Mouse (Mus musculus): ENCODE measurements around the gene Sfxn3. TPM values are rescaled to one million over a fixed set of nuclear protein-coding genes. Genes with fewer than 3 reads are reported as not detected.
A peak's percentile ranks its signal among the peaks of the same experiment; 100 is the strongest.

Sfxn3 gene
- polyA plus RNA-seq, 1 experiment from 2014 or later: 26.0 TPM

DNA sequence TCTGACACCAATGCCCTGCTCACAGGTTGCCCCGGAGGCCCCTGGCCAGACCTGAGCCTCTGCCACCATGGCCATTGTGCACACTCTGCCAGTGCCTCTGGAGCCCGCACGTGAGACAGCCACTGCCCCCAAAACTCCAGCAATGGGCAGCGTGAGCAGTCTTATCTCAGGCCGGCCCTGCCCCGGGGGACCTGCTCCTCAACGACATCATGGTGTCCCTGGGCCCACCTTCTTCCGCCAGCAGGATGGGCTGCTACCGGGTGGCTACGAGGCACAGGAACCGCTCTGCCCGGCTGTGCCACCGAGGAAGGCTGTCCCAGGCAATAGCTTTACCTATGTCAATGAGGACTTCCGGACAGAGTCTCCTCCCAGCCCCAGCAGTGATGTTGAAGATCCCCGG is 25.9 kb upstream of the Sfxn3 start:
- Histone ChIP-seq H3K4me3 (no peak overlapping the region), H3K27me3 (no peaks in the 10 kb centered on the region), H3K4me1 (peaks cover 46% of the 10 kb centered on the region), H3K9ac (peak overlapping the region; percentile 35; the same call in 1 of the 2 replicates), H3K36me3 (peaks cover 53% of the 10 kb centered on the region), H3K27ac (no peak overlapping the region), H3K4me2 (replicated peaks) (peak overlapping the region; percentile 91; the same call in 1 of the 2 replicates), H3K9me3 (no peaks in the 10 kb centered on the region)
- WGBS: 91% methylated on average over 15 of the region's 15 CpGs
- ATAC-seq (ENCODE audit: low FRiP score, low read depth): no peak

DNA sequence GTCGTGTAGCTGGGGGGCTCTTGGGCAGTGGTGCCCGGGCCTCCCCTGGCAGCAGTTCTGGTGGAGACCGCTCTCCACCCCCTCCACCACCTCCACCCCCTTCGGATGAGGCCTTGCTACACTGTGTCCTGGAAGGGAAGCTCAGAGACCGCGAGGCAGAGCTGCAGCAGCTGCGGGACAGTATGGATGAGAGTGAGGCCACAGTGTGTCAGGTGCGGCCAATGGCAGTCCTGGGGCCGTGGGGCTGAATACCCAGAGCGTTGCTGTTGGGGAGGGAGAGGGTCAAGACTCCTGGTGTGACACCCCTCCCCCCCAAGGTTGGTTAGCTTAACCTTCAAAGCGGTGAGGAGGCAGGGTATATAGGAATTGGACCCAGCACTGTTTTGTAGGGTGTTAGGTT is 23.3 kb upstream of the Sfxn3 start:
- Histone ChIP-seq H3K4me2 (replicated peaks) (no peak overlapping the region), H3K4me1 (peaks cover 47% of the 10 kb centered on the region), H3K27ac (no peak overlapping the region), H3K27me3 (no peaks in the 10 kb centered on the region), H3K9me3 (no peaks in the 10 kb centered on the region), H3K9ac (no peak overlapping the region), H3K36me3 (peaks cover 79% of the 10 kb centered on the region), H3K4me3 (no peak overlapping the region)
- ATAC-seq (ENCODE audit: low FRiP score, low read depth): no peak
- 89% methylated on average over 11 of the region's 11 CpGs for WGBS

GRCm38 (mm10) chr19:45024775-45025174 is 22.5 kb upstream of the Sfxn3 start:
- ATAC-seq (ENCODE audit: low FRiP score, low read depth): no peak
- H3K9ac ChIP-seq: no peak overlapping the region
- no peaks in the 10 kb centered on the region for H3K27me3 ChIP-seq
- no peak overlapping the region for H3K4me2 ChIP-seq (replicated peaks)
- H3K9me3 ChIP-seq: no peaks in the 10 kb centered on the region
- no peak overlapping the region for H3K4me3 ChIP-seq
- WGBS: 91% methylated on average over 20 of the region's 20 CpGs
- H3K4me1 ChIP-seq: peaks cover 39% of the 10 kb centered on the region
- H3K36me3 ChIP-seq: peaks cover 79% of the 10 kb centered on the region
- no peak overlapping the region for H3K27ac ChIP-seq

DNA sequence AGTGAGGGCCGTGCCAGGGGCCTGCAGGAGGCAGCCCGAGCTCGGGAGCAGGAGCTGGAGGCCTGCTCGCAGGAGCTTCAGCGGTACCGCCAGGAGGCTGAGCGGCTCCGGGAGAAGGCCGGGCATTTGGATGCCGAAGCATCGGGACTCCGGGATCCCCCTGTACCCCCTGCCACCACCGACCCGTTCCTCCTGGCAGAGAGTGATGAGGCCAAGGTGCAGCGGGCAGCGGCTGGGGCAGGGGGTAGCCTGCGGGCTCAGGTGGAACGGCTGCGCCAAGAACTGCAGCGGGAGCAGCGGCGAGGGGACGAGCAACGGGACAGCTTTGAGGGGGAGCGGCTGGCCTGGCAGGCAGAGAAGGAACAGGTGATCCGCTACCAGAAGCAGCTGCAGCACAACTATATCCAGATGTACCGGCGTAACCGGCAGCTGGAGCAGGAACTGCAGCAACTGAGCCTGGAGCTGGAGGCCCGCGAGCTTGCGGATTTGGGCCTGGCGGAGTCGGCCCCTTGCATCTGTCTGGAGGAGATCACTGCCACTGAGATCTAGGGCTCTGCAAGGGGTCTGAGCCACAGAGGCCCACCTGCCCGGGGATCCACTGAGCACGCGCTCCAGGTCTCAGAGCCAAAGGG is 21.2 kb upstream of the Sfxn3 start:
- Histone ChIP-seq H3K36me3 (peaks cover 74% of the 10 kb centered on the region), H3K27ac (0 out of 2 replicates have a peak overlapping the region, but pooled peaks have one; percentile 22), H3K9ac (no peak overlapping the region), H3K27me3 (no peaks in the 10 kb centered on the region), H3K4me3 (no peak overlapping the region), H3K4me2 (replicated peaks) (no peak overlapping the region), H3K9me3 (no peaks in the 10 kb centered on the region), H3K4me1 (peaks cover 36% of the 10 kb centered on the region)
- no peak for ATAC-seq (ENCODE audit: low FRiP score, low read depth)
- WGBS: 74% methylated on average over 37 of the region's 37 CpGs

GRCm38 (mm10) chr19:45026958-45027670 is 20.2 kb upstream of the Sfxn3 start:
- H3K9ac ChIP-seq: 0 out of 2 replicates have a peak overlapping the region, but pooled peaks have one; percentile 8
- 69% methylated on average over 6 of the region's 6 CpGs for WGBS
- peaks cover 34% of the 10 kb centered on the region for H3K4me1 ChIP-seq
- H3K27ac ChIP-seq: no peak overlapping the region; the same call in 1 of the 2 replicates
- no peaks in the 10 kb centered on the region for H3K27me3 ChIP-seq
- H3K9me3 ChIP-seq: no peaks in the 10 kb centered on the region
- no peak for ATAC-seq (ENCODE audit: low FRiP score, low read depth)
- no peak overlapping the region for H3K4me3 ChIP-seq
- no peak overlapping the region for H3K4me2 ChIP-seq (replicated peaks)
- peaks cover 64% of the 10 kb centered on the region for H3K36me3 ChIP-seq

GRCm38 (mm10) chr19:45027848-45028247 is 19.5 kb upstream of the Sfxn3 start:
- Histone ChIP-seq H3K36me3 (peaks cover 57% of the 10 kb centered on the region), H3K4me2 (replicated peaks) (no peak overlapping the region), H3K9ac (no peak overlapping the region), H3K9me3 (no peaks in the 10 kb centered on the region), H3K27ac (no peak overlapping the region; the same call in 1 of the 2 replicates), H3K27me3 (no peaks in the 10 kb centered on the region), H3K4me1 (peaks cover 42% of the 10 kb centered on the region), H3K4me3 (no peak overlapping the region)
- WGBS: 88% methylated on average over 6 of the region's 6 CpGs
- ATAC-seq (ENCODE audit: low FRiP score, low read depth): no peak

- 57% methylated on average over 19 of the region's 19 CpGs for WGBS
- Histone ChIP-seq H3K9me3 (no peaks in the 10 kb centered on the region), H3K36me3 (peaks cover 50% of the 10 kb centered on the region), H3K4me1 (peaks cover 43% of the 10 kb centered on the region), H3K4me3 (no peak overlapping the region), H3K27ac (no peak overlapping the region; the same call in 1 of the 2 replicates), H3K27me3 (no peaks in the 10 kb centered on the region), H3K9ac (no peak overlapping the region), H3K4me2 (replicated peaks) (no peak overlapping the region)
- no peak for ATAC-seq (ENCODE audit: low FRiP score, low read depth)
Measured at GRCm38 (mm10) chr19:45028746-45029145, 18.6 kb upstream of the Sfxn3 start.

GRCm38 (mm10) chr19:45029571-45029970 is 17.7 kb upstream of the Sfxn3 start:
- 61% methylated on average over 7 of the region's 9 CpGs for WGBS
- peaks cover 43% of the 10 kb centered on the region for H3K4me1 ChIP-seq

DNA sequence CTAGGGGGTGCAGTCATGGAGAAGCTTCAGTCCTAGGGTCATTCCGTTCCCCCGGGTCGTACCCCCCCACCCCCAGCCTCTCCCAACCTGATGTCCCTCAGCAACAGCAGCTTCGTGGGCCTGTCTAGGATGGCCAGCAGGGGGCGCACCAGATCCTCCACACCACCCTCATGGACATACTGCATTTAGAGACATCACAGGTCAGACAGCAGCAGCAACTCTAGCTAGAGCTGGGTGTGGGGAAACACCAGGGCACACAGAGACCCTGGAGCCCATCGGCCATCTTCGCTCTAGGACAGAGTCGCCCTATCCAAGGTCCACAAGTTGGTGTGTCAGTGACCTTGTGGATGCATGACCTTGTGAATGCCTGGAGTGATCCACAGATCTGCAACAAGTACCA is 17.2 kb upstream of the Sfxn3 start:
- Histone ChIP-seq H3K27me3 (no peaks in the 10 kb centered on the region), H3K4me1 (peaks cover 43% of the 10 kb centered on the region), H3K36me3 (peaks cover 38% of the 10 kb centered on the region), H3K4me3 (no peak overlapping the region), H3K9ac (no peak overlapping the region), H3K4me2 (replicated peaks) (no peak overlapping the region), H3K27ac (no peak overlapping the region), H3K9me3 (no peaks in the 10 kb centered on the region)
- WGBS: 42% methylated on average over 8 of the region's 8 CpGs
- no peak for ATAC-seq (ENCODE audit: low FRiP score, low read depth)

More at GRCm38 (mm10) chr19:45029571-45029970, 17.7 kb upstream of the Sfxn3 start:
- Histone ChIP-seq H3K9ac (no peak overlapping the region), H3K9me3 (no peaks in the 10 kb centered on the region), H3K36me3 (peaks cover 44% of the 10 kb centered on the region), H3K4me3 (no peak overlapping the region), H3K27ac (no peak overlapping the region), H3K4me2 (replicated peaks) (no peak overlapping the region), H3K27me3 (no peaks in the 10 kb centered on the region)
- no peak for ATAC-seq (ENCODE audit: low FRiP score, low read depth)

- peak overlapping the region; percentile 57 for H3K4me2 ChIP-seq (replicated peaks)
- 43% methylated on average over 20 of the region's 20 CpGs for WGBS
- H3K36me3 ChIP-seq: peaks cover 29% of the 10 kb centered on the region
- H3K4me1 ChIP-seq: peaks cover 43% of the 10 kb centered on the region
- no peak overlapping the region for H3K9ac ChIP-seq
- ATAC-seq (ENCODE audit: low FRiP score, low read depth): no peak
- H3K27me3 ChIP-seq: peaks cover 3% of the 10 kb centered on the region; the same call in 1 of the 2 replicates
- no peak overlapping the region for H3K27ac ChIP-seq
- no peaks in the 10 kb centered on the region for H3K9me3 ChIP-seq
- H3K4me3 ChIP-seq: peak overlapping the region; percentile 21; the same call in 1 of the 2 replicates
Measured at GRCm38 (mm10) chr19:45030746-45031693, 16.3 kb upstream of the Sfxn3 start.

- ATAC-seq (ENCODE audit: low FRiP score, low read depth): peak; percentile 49
- H3K27me3 ChIP-seq: peaks cover 8% of the 10 kb centered on the region; the same call in 1 of the 2 replicates
- no peak overlapping the region for H3K4me3 ChIP-seq
- no peak overlapping the region for H3K27ac ChIP-seq
- WGBS: 19% methylated on average over 4 of the region's 4 CpGs
- no peaks in the 10 kb centered on the region for H3K9me3 ChIP-seq
- H3K9ac ChIP-seq: no peak overlapping the region
- peaks cover 22% of the 10 kb centered on the region for H3K36me3 ChIP-seq
- H3K4me1 ChIP-seq: peaks cover 39% of the 10 kb centered on the region
- H3K4me2 ChIP-seq (replicated peaks): no peak overlapping the region
Measured at GRCm38 (mm10) chr19:45031780-45032179, 15.5 kb upstream of the Sfxn3 start.
